Mouse (Mus musculus): ENCODE data around the gene Zfp853. TPM values are rescaled to one million over a fixed set of nuclear protein-coding genes. Genes with fewer than 3 reads are reported as not detected.

Gene Zfp853
- polyA plus RNA-seq, 1 experiment: 0.99 TPM

DNA sequence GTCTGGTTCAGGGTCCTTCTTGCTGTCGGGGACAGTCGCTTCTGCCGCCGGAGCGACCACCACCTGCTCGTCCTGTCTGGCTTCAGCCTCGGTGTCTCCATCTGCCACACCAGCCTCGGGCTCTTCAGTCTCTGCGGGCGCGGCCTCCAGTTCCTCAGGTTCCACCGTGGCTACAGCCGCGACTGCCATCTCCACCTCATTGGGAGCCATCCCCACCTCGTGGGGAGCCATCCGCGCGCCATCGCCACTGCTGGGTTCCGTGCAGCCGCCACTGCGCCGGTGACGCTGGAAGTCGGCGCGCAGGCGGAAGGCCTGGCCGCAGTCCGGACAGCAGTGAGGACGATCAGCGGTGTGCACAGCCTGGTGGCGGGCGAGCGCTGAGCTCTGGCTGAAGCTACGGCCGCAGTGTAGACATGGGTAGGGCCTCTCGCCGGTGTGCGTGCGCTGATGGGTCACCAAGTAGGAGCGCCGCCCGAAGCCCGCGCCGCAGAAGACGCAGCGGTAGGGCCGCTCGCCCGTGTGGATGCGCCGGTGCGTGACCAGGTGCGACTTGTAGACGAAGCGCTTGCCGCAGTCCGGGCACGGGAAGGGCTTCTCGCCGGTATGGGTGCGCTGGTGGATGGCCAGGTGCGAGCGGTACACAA lies 38.8 kb downstream of the Zfp853 start:
- peaks cover 4% of the 10 kb centered on the region; the same call in 1 of the 2 replicates for H3K36me3 ChIP-seq (ENCODE audit: control insufficient read depth, insufficient read depth, low read length)
- H3K4me1 ChIP-seq (ENCODE audit: control insufficient read depth, insufficient read depth, low read length): no peaks in the 10 kb centered on the region
- no peak overlapping the region for H3K27ac ChIP-seq (ENCODE audit: insufficient read depth, low read depth, low read length)
- TF ChIP-seq POLR2A (IDR thresholded peaks at IDR 0.05; ENCODE audit: low read depth, low read length) (no peak), CTCF (conservative IDR thresholded peaks at IDR 0.05; ENCODE audit: insufficient read depth, insufficient read length, low read depth, low read length) (no peak)
- no peak overlapping the region for H3K4me3 ChIP-seq (ENCODE audit: insufficient read depth, low read depth, low read length)
- WGBS: 64% methylated on average over 66 of the region's 66 CpGs
- DNase-seq: no peak
- no peaks in the 10 kb centered on the region for H3K27me3 ChIP-seq (replicated peaks; ENCODE audit: control insufficient read depth, insufficient read depth, low read length)

GRCm38 (mm10) chr5:143253881-143254486 lies 39.4 kb downstream of the Zfp853 start:
- DNase-seq: no peak
- Histone ChIP-seq H3K27ac (ENCODE audit: insufficient read depth, low read depth, low read length) (no peak overlapping the region), H3K4me1 (ENCODE audit: control insufficient read depth, insufficient read depth, low read length) (no peaks in the 10 kb centered on the region), H3K27me3 (replicated peaks; ENCODE audit: control insufficient read depth, insufficient read depth, low read length) (no peaks in the 10 kb centered on the region), H3K4me3 (ENCODE audit: insufficient read depth, low read depth, low read length) (no peak overlapping the region), H3K36me3 (ENCODE audit: control insufficient read depth, insufficient read depth, low read length) (peaks cover 4% of the 10 kb centered on the region; the same call in 1 of the 2 replicates)
- 51% methylated on average over 81 of the region's 81 CpGs for WGBS
- TF ChIP-seq CTCF (conservative IDR thresholded peaks at IDR 0.05; ENCODE audit: insufficient read depth, insufficient read length, low read depth, low read length) (no peak), POLR2A (IDR thresholded peaks at IDR 0.05; ENCODE audit: low read depth, low read length) (no peak)

- no peak overlapping the region for H3K4me3 ChIP-seq (ENCODE audit: insufficient read depth, low read depth, low read length)
- no peak overlapping the region for H3K27ac ChIP-seq (ENCODE audit: insufficient read depth, low read depth, low read length)
- H3K4me1 ChIP-seq (ENCODE audit: control insufficient read depth, insufficient read depth, low read length): no peaks in the 10 kb centered on the region
- WGBS: 45% methylated on average over 103 of the region's 103 CpGs
- DNase-seq: no peak
- no peaks in the 10 kb centered on the region for H3K27me3 ChIP-seq (replicated peaks; ENCODE audit: control insufficient read depth, insufficient read depth, low read length)
- TF ChIP-seq POLR2A (IDR thresholded peaks at IDR 0.05; ENCODE audit: low read depth, low read length) (no peak), CTCF (conservative IDR thresholded peaks at IDR 0.05; ENCODE audit: insufficient read depth, insufficient read length, low read depth, low read length) (no peak)
- H3K36me3 ChIP-seq (ENCODE audit: control insufficient read depth, insufficient read depth, low read length): peaks cover 4% of the 10 kb centered on the region; the same call in 1 of the 2 replicates
Observed at GRCm38 (mm10) chr5:143253186-143253880, 40.1 kb downstream of the Zfp853 start.

DNA sequence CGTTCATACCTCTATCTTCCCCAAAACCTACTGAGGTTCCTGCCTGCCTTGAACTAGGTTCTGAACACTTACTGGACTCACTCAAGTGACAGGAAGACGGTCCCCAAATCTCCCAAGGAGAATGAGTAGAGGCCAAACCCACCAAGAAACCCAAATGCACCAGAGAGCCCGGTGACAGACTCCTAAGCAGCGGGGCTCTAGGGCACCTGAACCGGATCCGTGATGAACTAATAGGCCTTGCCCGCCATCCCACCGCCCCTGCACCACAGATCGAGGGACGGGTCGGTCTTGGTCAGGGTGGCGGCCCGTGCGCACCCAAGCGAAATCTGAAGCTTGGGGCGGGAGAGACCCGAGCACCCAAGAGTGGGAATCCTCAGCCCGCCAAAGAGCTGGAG lies 40.6 kb downstream of the Zfp853 start:
- H3K36me3 ChIP-seq (ENCODE audit: control insufficient read depth, insufficient read depth, low read length): peaks cover 4% of the 10 kb centered on the region; the same call in 1 of the 2 replicates
- no peak for DNase-seq
- H3K4me1 ChIP-seq (ENCODE audit: control insufficient read depth, insufficient read depth, low read length): no peaks in the 10 kb centered on the region
- no peak for TF ChIP-seq POLR2A (IDR thresholded peaks at IDR 0.05; ENCODE audit: low read depth, low read length)
- no peak overlapping the region for H3K27ac ChIP-seq (ENCODE audit: insufficient read depth, low read depth, low read length)
- H3K27me3 ChIP-seq (replicated peaks; ENCODE audit: control insufficient read depth, insufficient read depth, low read length): no peaks in the 10 kb centered on the region
- 65% methylated on average over 18 of the region's 18 CpGs for WGBS
- H3K4me3 ChIP-seq (ENCODE audit: insufficient read depth, low read depth, low read length): no peak overlapping the region

- DNase-seq: no peak
- Histone ChIP-seq H3K4me3 (ENCODE audit: insufficient read depth, low read depth, low read length) (no peak overlapping the region), H3K27me3 (replicated peaks; ENCODE audit: control insufficient read depth, insufficient read depth, low read length) (no peaks in the 10 kb centered on the region), H3K4me1 (ENCODE audit: control insufficient read depth, insufficient read depth, low read length) (no peaks in the 10 kb centered on the region; the same call in 1 of the 2 replicates), H3K27ac (ENCODE audit: insufficient read depth, low read depth, low read length) (no peak overlapping the region), H3K36me3 (ENCODE audit: control insufficient read depth, insufficient read depth, low read length) (peaks cover 4% of the 10 kb centered on the region; the same call in 1 of the 2 replicates)
- WGBS: 79% methylated on average over 6 of the region's 6 CpGs
- TF ChIP-seq CTCF (conservative IDR thresholded peaks at IDR 0.05; ENCODE audit: insufficient read depth, insufficient read length, low read depth, low read length): no peak
- TF ChIP-seq POLR2A (IDR thresholded peaks at IDR 0.05; ENCODE audit: low read depth, low read length): no peak
Observed at GRCm38 (mm10) chr5:143252039-143252438, 41.4 kb downstream of the Zfp853 start.

DNA sequence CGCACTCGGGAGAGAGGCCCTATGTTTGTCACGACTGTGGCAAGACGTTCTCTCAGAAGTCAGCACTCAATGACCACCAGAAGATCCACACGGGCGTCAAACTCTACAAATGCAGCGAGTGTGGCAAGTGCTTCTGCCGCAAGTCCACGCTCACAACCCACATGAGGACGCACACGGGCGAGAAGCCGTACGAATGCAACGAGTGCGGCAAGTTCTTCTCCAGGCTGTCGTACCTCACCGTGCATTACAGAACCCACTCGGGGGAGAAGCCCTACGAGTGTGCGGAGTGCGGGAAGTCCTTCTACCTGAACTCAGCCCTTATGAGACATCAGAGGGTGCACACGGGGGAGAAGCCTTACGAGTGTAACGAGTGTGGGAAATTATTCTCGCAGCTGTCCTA lies 48.5 kb downstream of the Zfp853 start:
- no peaks in the 10 kb centered on the region; the same call in 1 of the 2 replicates for H3K4me1 ChIP-seq (ENCODE audit: control insufficient read depth, insufficient read depth, low read length)
- WGBS: 93% methylated on average over 26 of the region's 26 CpGs
- H3K27me3 ChIP-seq (replicated peaks; ENCODE audit: control insufficient read depth, insufficient read depth, low read length): no peaks in the 10 kb centered on the region
- TF ChIP-seq CTCF (conservative IDR thresholded peaks at IDR 0.05; ENCODE audit: insufficient read depth, insufficient read length, low read depth, low read length) (no peak), POLR2A (IDR thresholded peaks at IDR 0.05; ENCODE audit: low read depth, low read length) (no peak)
- no peak overlapping the region for H3K4me3 ChIP-seq (ENCODE audit: insufficient read depth, low read depth, low read length)
- H3K27ac ChIP-seq (ENCODE audit: insufficient read depth, low read depth, low read length): no peak overlapping the region
- no peak for DNase-seq
- H3K36me3 ChIP-seq (ENCODE audit: control insufficient read depth, insufficient read depth, low read length): peaks cover 11% of the 10 kb centered on the region

Other genes with a start within 250 kb of the Zfp853 start
- 22.7 and 23.5 TPM in 2 replicates for gene Rnf216, start 180.6 kb downstream of the Zfp853 start, polyA plus RNA-seq (2012; rRNA removed)
- gene Olfr718-ps1, start 146.0 kb downstream of the Zfp853 start, polyA plus RNA-seq (2012; rRNA removed): not detected in 2 replicates
- gene Rbak, start 112.8 kb downstream of the Zfp853 start, polyA plus RNA-seq (2012; rRNA removed): 2.7 and 2.8 TPM in 2 replicates
- not detected in 2 replicates for gene Spdye4b, start 112.6 kb downstream of the Zfp853 start, polyA plus RNA-seq (2012; rRNA removed)
- gene Spdye4a, start 66.7 kb downstream of the Zfp853 start, polyA plus RNA-seq (2012; rRNA removed): 0.08 TPM in 1 of 2 replicates, not detected in the other
- 8.5 and 9.6 TPM in 2 replicates for gene Zfp12, start 58.5 kb downstream of the Zfp853 start, polyA plus RNA-seq (2012; rRNA removed)
- gene Zfp316, start 23.6 kb downstream of the Zfp853 start, polyA plus RNA-seq (2012; rRNA removed): 4.5 and 6.4 TPM in 2 replicates
- 17.9 and 18.1 TPM in 2 replicates for gene E130309D02Rik, start 21.7 kb upstream of the Zfp853 start, polyA plus RNA-seq (2012; rRNA removed)
- 80.6 and 85.0 TPM in 2 replicates for gene Zdhhc4, start 35.6 kb upstream of the Zfp853 start, polyA plus RNA-seq (2012; rRNA removed)
- gene Grid2ip, start 63.7 kb upstream of the Zfp853 start, polyA plus RNA-seq (2012; rRNA removed): 0.13 TPM in 1 of 2 replicates, not detected in the other
- 91.8 and 99.4 TPM in 2 replicates for gene Kdelr2, start 110.2 kb upstream of the Zfp853 start, polyA plus RNA-seq (2012; rRNA removed)
- gene Daglb, start 171.0 kb upstream of the Zfp853 start, polyA plus RNA-seq (2012; rRNA removed): 11.7 TPM in 2 replicates
- 259 and 277 TPM in 2 replicates for gene Rac1, start 234.4 kb upstream of the Zfp853 start, polyA plus RNA-seq (2012; rRNA removed)